Mouse (Mus musculus): Measurements from ENCODE around the gene Gpr139.

Gpr139 gene

GRCm38 (mm10) chr7:119184341-119185143 lies at the start of gene Gpr139:
Gpr139 (minus strand) TSS chr7:119184603.
- no peak for DNase-seq (ENCODE audit: low read depth in 2 of 2, low spot score in 2 of 2)

DNA sequence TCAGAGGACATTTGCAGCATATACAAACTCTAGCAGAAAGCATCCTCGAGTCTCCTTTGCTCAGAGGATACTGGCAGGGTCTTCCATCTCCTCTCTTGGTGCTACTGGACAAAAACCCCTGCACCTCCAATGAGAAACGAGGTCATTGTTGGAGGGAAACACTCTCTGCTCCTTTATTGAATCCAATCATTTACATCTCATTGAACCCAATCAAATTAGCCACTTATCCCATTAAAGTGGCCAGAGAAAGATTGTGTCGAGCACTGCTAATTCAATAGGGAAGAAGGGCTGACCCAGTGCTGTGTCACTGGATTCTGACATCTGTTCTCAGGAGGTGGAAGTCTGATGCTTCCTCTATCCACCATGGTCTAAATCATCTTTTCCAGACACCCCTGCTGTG lies 46.6 kb upstream of the Gpr139 start:
- no peak for DNase-seq (ENCODE audit: low read depth in 2 of 2, low spot score in 2 of 2)

DNA sequence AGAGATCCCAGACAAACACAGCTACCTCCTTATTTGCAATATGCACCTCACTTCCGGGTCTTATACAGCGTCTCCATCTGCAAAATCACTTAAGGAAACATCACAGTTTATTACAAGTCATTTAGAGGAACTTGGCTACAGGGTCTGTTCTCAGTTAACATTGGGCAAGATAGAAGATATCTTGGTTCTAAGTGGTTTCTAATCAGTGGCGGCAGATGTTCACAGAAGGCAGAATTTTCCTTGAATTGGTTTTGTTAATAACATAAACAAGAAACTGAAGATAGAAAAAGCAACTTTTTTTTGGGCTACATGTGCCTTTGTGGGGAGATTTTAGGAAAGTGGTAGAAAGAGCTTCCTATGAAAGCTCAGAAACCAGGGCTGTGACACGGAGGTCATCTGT lies 38.3 kb upstream of the Gpr139 start:
- DNase-seq (ENCODE audit: low read depth in 2 of 2, low spot score in 2 of 2) = no peak

DNA sequence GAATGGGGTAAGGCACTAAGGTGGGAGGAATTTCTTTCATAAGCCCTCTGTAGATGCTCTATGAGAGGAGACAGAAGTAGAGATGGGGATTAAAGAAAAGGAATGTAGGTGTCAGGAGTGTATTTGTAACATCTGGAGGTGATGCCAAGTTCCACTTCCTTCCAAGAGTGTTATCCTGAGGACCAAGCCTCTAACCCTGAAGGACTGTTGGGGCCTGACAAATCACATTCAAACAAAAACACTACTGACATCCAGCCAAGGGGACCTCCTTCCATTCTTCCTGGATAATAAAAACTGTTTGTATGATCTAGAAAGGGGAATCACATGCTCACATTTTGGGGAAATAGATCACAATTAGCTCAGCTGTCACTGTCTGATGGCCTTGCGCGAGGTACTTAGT lies 34.7 kb upstream of the Gpr139 start:
- no peak for DNase-seq (ENCODE audit: low read depth in 2 of 2, low spot score in 2 of 2)

DNA sequence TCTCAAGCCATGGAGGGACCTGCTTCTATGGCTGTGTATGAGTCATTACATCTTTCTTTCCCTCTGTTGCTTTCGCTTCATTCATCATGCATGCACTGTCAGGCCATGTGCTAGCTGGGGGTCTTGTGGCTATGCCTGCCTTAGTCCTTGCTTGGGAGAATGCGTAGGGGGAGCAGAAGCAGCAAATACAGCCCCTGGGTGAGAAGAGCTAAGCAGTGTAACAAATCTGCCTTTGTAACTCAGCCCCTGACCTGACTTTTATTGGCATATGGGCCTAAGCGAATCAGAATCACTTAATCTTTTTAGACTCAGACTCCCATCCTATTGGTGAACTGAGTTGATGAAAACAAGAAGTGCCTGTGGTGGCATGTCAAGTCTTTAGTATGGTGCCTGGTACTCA lies 22.8 kb upstream of the Gpr139 start:
- DNase-seq (ENCODE audit: low read depth in 2 of 2, low spot score in 2 of 2) = no peak

GRCm38 (mm10) chr7:119186374-119186773 lies 2.0 kb upstream of the Gpr139 start:
- DNase-seq (ENCODE audit: low read depth in 2 of 2, low spot score in 2 of 2) = no peak

DNA sequence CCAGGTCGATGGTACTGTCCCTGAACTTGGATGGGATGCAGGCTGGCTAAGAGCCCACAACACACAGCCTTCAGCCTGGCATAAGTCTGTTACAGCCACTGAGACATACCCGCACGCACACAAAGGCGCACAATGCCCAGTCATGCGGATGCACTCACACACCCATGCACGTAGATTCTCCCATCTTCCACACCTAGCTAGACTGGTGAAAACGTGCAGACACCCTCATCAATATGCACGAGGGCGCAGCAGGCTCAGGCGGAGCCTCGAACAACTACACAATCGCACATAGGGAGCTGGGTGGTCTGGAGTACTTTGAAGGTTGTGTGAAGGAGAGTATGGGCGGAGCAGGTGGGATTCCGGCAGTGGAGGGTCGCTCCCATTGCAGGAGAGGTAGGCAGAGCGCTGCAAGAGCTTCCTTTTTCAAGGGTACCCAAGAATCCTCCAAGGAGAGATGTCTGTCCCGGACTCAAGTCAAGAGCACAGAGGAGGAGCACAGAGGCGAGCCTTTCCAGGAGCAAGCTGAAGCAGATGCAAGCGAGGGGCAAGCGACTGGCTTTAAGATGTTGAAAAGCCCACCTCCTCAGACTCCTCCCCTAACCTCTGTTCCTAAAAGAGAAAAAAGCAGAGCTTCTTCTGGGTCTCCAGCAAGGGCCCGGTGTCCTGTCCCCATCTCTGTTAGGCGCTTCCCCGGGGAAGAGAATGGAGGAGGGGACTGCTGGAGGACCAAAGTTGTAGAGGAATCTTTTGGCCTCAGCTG lies 958 bp upstream of the Gpr139 start:
- no peak for DNase-seq (ENCODE audit: low read depth in 2 of 2, low spot score in 2 of 2)

DNA sequence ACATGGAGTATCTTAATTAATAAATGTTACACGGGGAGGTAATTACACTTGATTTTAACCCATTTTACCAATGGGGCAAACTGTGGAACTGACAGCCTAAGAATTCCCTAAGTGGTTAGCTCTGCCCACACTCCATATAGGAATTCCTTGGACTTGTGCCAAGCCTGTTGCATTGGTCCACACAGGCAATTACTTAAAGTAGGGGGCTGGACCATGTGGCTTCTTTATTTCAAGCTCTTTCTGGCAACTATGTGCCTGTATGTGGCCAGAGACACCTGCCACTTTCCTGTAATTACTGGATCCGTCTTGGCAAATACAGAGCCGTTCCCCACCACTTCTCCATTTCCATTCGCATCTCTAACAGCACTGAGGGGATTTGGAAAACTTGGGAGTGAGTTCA lies 3.4 kb downstream of the Gpr139 start:
- no peak for DNase-seq (ENCODE audit: low read depth in 2 of 2, low spot score in 2 of 2)

- DNase-seq (ENCODE audit: low read depth in 2 of 2, low spot score in 2 of 2) = no peak
Observed at GRCm38 (mm10) chr7:119160015-119160414, 24.4 kb downstream of the Gpr139 start.

DNA sequence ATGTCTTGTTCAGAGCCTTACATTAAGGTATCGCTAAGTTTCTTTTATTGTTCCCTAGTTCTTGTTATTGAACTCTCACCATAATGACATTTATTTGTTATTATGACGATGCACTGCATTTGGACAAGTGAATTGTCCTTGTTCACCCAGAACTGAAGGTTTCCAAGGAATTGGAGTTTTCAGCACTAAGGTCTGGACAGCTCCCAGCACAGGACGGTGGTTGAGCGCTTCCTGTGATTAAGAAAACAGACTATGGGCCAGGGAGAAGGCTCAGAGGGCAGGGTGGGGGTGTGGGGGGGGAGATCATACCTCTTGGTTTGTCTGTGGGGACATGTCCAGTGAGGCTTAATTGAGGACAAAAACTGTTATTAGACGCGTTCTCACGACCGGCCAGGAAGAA lies 72.6 kb downstream of the Gpr139 start:
- no peak for DNase-seq (ENCODE audit: low read depth in 2 of 2, low spot score in 2 of 2)

DNA sequence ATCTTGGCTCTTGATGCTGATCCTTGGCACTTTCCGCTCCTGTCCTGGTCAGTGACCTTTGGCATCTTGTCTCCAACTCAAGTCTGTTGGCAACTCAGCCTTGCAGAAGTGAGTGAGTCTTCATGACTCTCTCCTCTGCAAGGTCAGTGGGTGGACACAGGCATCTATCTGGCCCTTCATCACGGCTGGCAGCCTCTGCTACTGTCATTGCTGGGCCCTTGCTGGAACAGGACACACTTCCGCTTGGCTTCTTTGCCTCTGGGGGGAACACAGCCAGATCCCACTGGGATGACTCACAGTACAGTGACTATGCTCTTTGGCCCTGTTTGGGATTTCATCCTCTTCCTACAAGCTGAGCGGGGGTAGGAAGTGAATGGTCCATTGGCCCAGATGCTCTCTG lies 78.5 kb downstream of the Gpr139 start:
- no peak for DNase-seq (ENCODE audit: low read depth in 2 of 2, low spot score in 2 of 2)

DNA sequence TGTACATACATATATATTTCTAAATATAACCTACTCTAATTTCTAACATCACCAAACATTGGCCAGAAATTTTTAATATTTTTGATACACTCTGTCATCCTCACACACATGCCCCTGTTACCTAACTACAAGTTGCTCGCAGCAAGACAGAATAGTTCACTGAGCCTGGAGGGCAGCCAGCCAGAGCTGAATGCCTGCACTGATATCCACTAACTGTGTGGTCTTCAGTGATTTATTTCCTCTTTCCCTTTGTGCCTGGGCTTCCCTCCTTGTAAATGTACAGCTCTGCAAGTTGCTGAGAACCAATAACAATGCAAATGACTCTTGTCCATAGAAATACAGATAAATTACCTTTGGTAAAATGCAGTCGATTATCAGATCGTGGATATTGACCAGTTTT lies 87.8 kb downstream of the Gpr139 start:
- DNase-seq (ENCODE audit: low read depth in 2 of 2, low spot score in 2 of 2) = no peak
